Mouse (Mus musculus): ENCODE measurements at regions not wholly inside any gene's neighbourhood (a gene's known extent, or its start where the extent isn't known, plus 50 kb on each side); places are given as distances from the start of the nearest gene placed in this dataset.
A peak's percentile ranks its signal among the peaks of the same experiment; 100 is the strongest.

- DNase-seq (ENCODE audit: extremely low spot score, low spot score) = no peak
These were observed 152.6 kb upstream of the Api5 start for GRCm38 (mm10) chr2:94590494-94590893.

GRCm38 (mm10) chr2:94587255-94587654 lies 149.3 kb upstream of the Api5 start:
- no peak for DNase-seq (ENCODE audit: extremely low spot score, low spot score)

GRCm38 (mm10) chr2:94571646-94572045 lies 133.7 kb upstream of the Api5 start:
- no peak for DNase-seq (ENCODE audit: extremely low spot score, low spot score)

- DNase-seq (ENCODE audit: extremely low spot score, low spot score) = no peak
These were observed 103.4 kb upstream of the Api5 start for GRCm38 (mm10) chr2:94541230-94541905.

GRCm38 (mm10) chr2:94536631-94537030 lies 98.7 kb upstream of the Api5 start:
- no peak for DNase-seq (ENCODE audit: extremely low spot score, low spot score)

- DNase-seq (ENCODE audit: extremely low spot score, low spot score) = no peak
These were observed 93.2 kb upstream of the Api5 start for GRCm38 (mm10) chr2:94531175-94531574.

- DNase-seq (ENCODE audit: extremely low spot score, low spot score) = peak; percentile 41
These were observed 86.6 kb upstream of the Api5 start for GRCm38 (mm10) chr2:94524536-94524935.

- no peak for DNase-seq (ENCODE audit: extremely low spot score, low spot score)
These were observed 78.9 kb upstream of the Api5 start for GRCm38 (mm10) chr2:94516866-94517265.

GRCm38 (mm10) chr2:94512027-94512426 lies 74.1 kb upstream of the Api5 start:
- no peak for DNase-seq (ENCODE audit: extremely low spot score, low spot score)

- DNase-seq (ENCODE audit: extremely low spot score, low spot score) = no peak
These were observed 62.7 kb upstream of the Api5 start for GRCm38 (mm10) chr2:94500649-94501048.

GRCm38 (mm10) chr2:94498516-94498915 lies 60.6 kb upstream of the Api5 start:
- DNase-seq (ENCODE audit: extremely low spot score, low spot score) = no peak
